Comparison of ENCODE assay signal across 8 mouse cellular contexts in genomic region chr8:83662421-83662826, GRCm38 (mm10). TPM values are rescaled to one million over a fixed set of nuclear protein-coding genes. Genes with fewer than 3 reads are reported as not detected.
DNase-seq lines count a peak whose midpoint lies in the region; ATAC-seq and TF ChIP-seq lines count a peak whose summit lies in the region.

No protein-coding gene starts in this region.

- TF ChIP-seq CTCF in lung, postnatal 0 days (IDR thresholded peaks at IDR 0.05) = peak; percentile 99

- H3K4me3 ChIP-seq in hindbrain, embryonic 10.5 days = no peak overlapping the region
- no peak overlapping the region for H3K4me3 ChIP-seq in lung, postnatal 0 days (ENCODE audit: low read depth, low read length)

- TF ChIP-seq EP300 in lung, postnatal 0 days (IDR thresholded peaks at IDR 0.05) = peak; percentile 51

- peaks cover 62% of the 10 kb centered on the region for H3K4me1 ChIP-seq in hindbrain, embryonic 10.5 days (replicated peaks)
- peaks cover 34% of the 10 kb centered on the region for H3K4me1 ChIP-seq in lung, postnatal 0 days (ENCODE audit: insufficient read depth, low read depth, low read length)

- no peak overlapping the region for H3K9ac ChIP-seq in lung, postnatal 0 days (replicated peaks; ENCODE audit: low read depth)

- WGBS in hindbrain, embryonic 10.5 days = 8% methylated on average over 4 of the region's 4 CpGs
- 8% methylated on average over 4 of the region's 4 CpGs for WGBS in lung, postnatal 0 days

- peak overlapping the region; percentile 54 for H3K27ac ChIP-seq in hindbrain, embryonic 10.5 days
- H3K27ac ChIP-seq in lung, postnatal 0 days (ENCODE audit: low read length) = peak overlapping the region; percentile 80

- H3K4me2 ChIP-seq in lung, postnatal 0 days (replicated peaks; ENCODE audit: low read depth, low read length) = peak overlapping the region; percentile 27

- H3K27me3 ChIP-seq in hindbrain, embryonic 10.5 days (ENCODE audit: insufficient read depth, poor library complexity, severe bottlenecking) = peaks cover 11% of the 10 kb centered on the region
- no peaks in the 10 kb centered on the region for H3K27me3 ChIP-seq in lung, postnatal 0 days (replicated peaks; ENCODE audit: insufficient read depth, low read length)

- H3K36me3 ChIP-seq in hindbrain, embryonic 10.5 days = peaks cover 36% of the 10 kb centered on the region
- no peaks in the 10 kb centered on the region for H3K36me3 ChIP-seq in lung, postnatal 0 days (ENCODE audit: insufficient read depth, low read length)

- peak; percentile 3; the same call in 1 of the 2 replicates for ATAC-seq in frontal cortex, adult (ENCODE audit: low TSS enrichment)
- ATAC-seq in lung, postnatal 0 days = peak; percentile 75

- no peaks in the 10 kb centered on the region for H3K9me3 ChIP-seq in hindbrain, embryonic 10.5 days
- no peaks in the 10 kb centered on the region for H3K9me3 ChIP-seq in lung, postnatal 0 days (ENCODE audit: low read length)

- peak; percentile 63 for DNase-seq in MEL-GATA-1-ER (ENCODE audit: extremely low read depth, low read depth)
- DNase-seq in cerebellum, adult 8-10 months = peak; percentile 88
- peak; percentile 84 for DNase-seq in hindbrain, embryonic 10.5 days (ENCODE audit: low spot score)
- DNase-seq in layer of hippocampus, adult 9-11 months = peak; percentile 88
- DNase-seq in lung, postnatal 0 days (ENCODE audit: low spot score) = peak; percentile 97
- peak; percentile 83 for DNase-seq in ovary, postnatal 36 days (ENCODE audit: low spot score)
- peak; percentile 90 for DNase-seq in thymus, postnatal 25 days

RNA-seq across cellular contexts. Expression of gene Ptger1, which starts 4.1 kb away (rescaled TPM):
- 0.58 and 0.62 TPM in 2 replicates for polyA plus RNA-seq in hindbrain, embryonic 10.5 days (2016; fragmentation: Nextera tagmentation; extraction: Ambion mirVana)
- 1.3 and 1.4 TPM in 2 replicates for polyA plus RNA-seq in lung, postnatal 0 days (2015; fragmentation: Nextera tagmentation; extraction: Ambion mirVana)

RNA-seq across cellular contexts. Expression of gene Gipc1, which starts 9.9 kb away (rescaled TPM):
- polyA plus RNA-seq in hindbrain, embryonic 10.5 days (2016; fragmentation: Nextera tagmentation; extraction: Ambion mirVana) = 221 and 240 TPM in 2 replicates
- 123 and 134 TPM in 2 replicates for polyA plus RNA-seq in lung, postnatal 0 days (2015; fragmentation: Nextera tagmentation; extraction: Ambion mirVana)

RNA-seq across cellular contexts. Expression of gene Pkn1, which starts 36.6 kb away (rescaled TPM):
- 28.2 and 29.9 TPM in 2 replicates for polyA plus RNA-seq in hindbrain, embryonic 10.5 days (2016; fragmentation: Nextera tagmentation; extraction: Ambion mirVana)
- polyA plus RNA-seq in lung, postnatal 0 days (2015; fragmentation: Nextera tagmentation; extraction: Ambion mirVana) = 32.2 and 34.4 TPM in 2 replicates

RNA-seq across cellular contexts. Expression of gene Ddx39, which starts 52.6 kb away (rescaled TPM):
- polyA plus RNA-seq in hindbrain, embryonic 10.5 days (2016; fragmentation: Nextera tagmentation; extraction: Ambion mirVana) = 253 and 322 TPM in 2 replicates
- 51.0 and 53.9 TPM in 2 replicates for polyA plus RNA-seq in lung, postnatal 0 days (2015; fragmentation: Nextera tagmentation; extraction: Ambion mirVana)

RNA-seq across cellular contexts. Expression of gene Dnajb1, which starts 54.4 kb away (rescaled TPM):
- polyA plus RNA-seq in hindbrain, embryonic 10.5 days (2016; fragmentation: Nextera tagmentation; extraction: Ambion mirVana) = 71.9 and 84.2 TPM in 2 replicates
- polyA plus RNA-seq in lung, postnatal 0 days (2015; fragmentation: Nextera tagmentation; extraction: Ambion mirVana) = 34.3 and 43.6 TPM in 2 replicates
